ENCODE assay signal across 7 mouse cellular contexts in genomic region chr7:120635821-120636220, GRCm38 (mm10). TPM values are rescaled to one million over a fixed set of nuclear protein-coding genes. Genes with fewer than 3 reads are reported as not detected.
DNase-seq lines count a peak whose midpoint lies in the region; ATAC-seq lines count a peak whose summit lies in the region.

No protein-coding gene starts in this region.

- ATAC-seq in hindbrain, embryonic 15.5 days (ENCODE audit: low FRiP score, low read depth), result no peak

- peak overlapping the region; percentile 98 for H3K9ac ChIP-seq in hindbrain, embryonic 15.5 days

- peak overlapping the region; percentile 94 for H3K4me2 ChIP-seq in hindbrain, embryonic 15.5 days

- H3K9me3 ChIP-seq in hindbrain, embryonic 15.5 days, result no peaks in the 10 kb centered on the region

- peak overlapping the region; percentile 93 for H3K27ac ChIP-seq in hindbrain, embryonic 15.5 days (replicated peaks)

- peak; percentile 44 for DNase-seq in 3T3-L1 (ENCODE audit: low read depth, low spot score)
- peak; percentile 53 for DNase-seq in 416B (ENCODE audit: low read depth)
- DNase-seq in embryo, embryonic 9.5 days (ENCODE audit: extremely low spot score), result peak; percentile 15
- peak; percentile 13 for DNase-seq in mesoderm, embryonic 11.5 days (ENCODE audit: low read depth, low spot score)
- DNase-seq in urinary bladder, postnatal 4 days (ENCODE audit: low spot score in 2 of 2), result no peak
- no peak for DNase-seq in frontal cortex, postnatal 25 days (ENCODE audit: low spot score in 2 of 2)

- peaks cover 28% of the 10 kb centered on the region for H3K4me1 ChIP-seq in hindbrain, embryonic 15.5 days (replicated peaks)

- peak overlapping the region; percentile 94 for H3K4me3 ChIP-seq in hindbrain, embryonic 15.5 days

- peaks cover 22% of the 10 kb centered on the region for H3K36me3 ChIP-seq in hindbrain, embryonic 15.5 days

- under 1% methylated on average over 11 of the region's 11 CpGs for WGBS in hindbrain, embryonic 15.5 days

- no peaks in the 10 kb centered on the region for H3K27me3 ChIP-seq in hindbrain, embryonic 15.5 days

RNA-seq across cellular contexts. Expression of gene Uqcrc2, which starts 0.8 kb away (rescaled TPM):
- polyA plus RNA-seq in hindbrain, embryonic 15.5 days (2015; fragmentation: Nextera tagmentation; extraction: Ambion mirVana), result 222 and 223 TPM in 2 replicates

RNA-seq across cellular contexts. Expression of gene Pdzd9, which starts 34.3 kb away (rescaled TPM):
- polyA plus RNA-seq in hindbrain, embryonic 15.5 days (2015; fragmentation: Nextera tagmentation; extraction: Ambion mirVana), result 0.36 and 0.39 TPM in 2 replicates

RNA-seq across cellular contexts. Expression of gene Mosmo, which starts 41.6 kb away (rescaled TPM):
- 12.0 and 12.7 TPM in 2 replicates for polyA plus RNA-seq in hindbrain, embryonic 15.5 days (2015; fragmentation: Nextera tagmentation; extraction: Ambion mirVana)

Comparison
In these comparisons a context has a peak if more than half of its experiments do, and no peak if none do; other contexts are left out.
1. DNase-seq: peak in 3T3-L1 (single experiment), 416B (single experiment), embryo, embryonic 9.5 days (single experiment) and mesoderm, embryonic 11.5 days (single experiment); none in urinary bladder, postnatal 4 days (0 of 2) and frontal cortex, postnatal 25 days (0 of 2).